Mouse (Mus musculus): ENCODE data around the gene Nrsn2. TPM values are rescaled to one million over a fixed set of nuclear protein-coding genes. Genes with fewer than 3 reads are reported as not detected.

Nrsn2 gene
- not detected for polyA plus RNA-seq (2017; shearing (Covaris generic))

DNA sequence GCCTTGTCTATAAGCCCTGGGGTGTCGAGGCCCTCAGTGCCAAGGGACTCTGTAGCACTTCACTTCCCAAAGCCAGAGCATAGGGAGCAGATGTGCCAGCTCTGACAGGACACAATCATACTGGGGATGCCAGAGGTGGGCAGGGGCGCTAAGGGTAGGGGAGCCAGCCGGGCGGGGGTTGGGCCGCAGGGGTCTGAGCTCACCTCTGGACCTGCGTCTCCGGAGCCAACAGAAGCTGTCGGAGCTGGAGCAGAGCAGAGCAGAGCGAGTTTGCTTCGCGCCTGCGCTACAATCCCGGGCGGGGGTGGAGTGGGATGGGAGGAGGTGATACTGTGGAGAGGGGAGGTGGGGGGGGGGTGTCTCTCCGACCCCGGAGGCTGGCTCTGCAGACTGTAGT, at the start of gene Nrsn2:
Gene Nrsn2, minus strand, starts transcription at position 294 of the 397 bp plus-strand sequence.

DNA sequence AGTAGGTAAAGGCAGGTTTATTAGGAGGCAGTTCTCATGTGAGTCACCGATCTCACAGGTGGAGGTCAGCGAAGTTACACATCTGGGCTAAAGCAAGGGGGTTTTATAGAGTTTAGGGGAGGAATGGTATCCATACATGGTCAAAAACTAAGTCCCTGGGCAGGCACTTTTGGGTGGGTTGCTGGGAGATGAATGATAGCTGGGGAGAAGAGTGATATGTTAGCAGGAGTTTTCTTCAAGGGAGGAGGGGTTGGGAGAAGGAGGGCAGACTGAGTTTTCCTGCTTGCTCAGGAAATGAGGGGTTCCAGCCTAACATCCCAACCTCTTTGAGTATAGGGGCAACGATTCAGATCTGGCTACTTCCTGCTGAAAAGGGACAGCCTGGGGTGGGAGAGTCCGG, 38.8 kb upstream of the Nrsn2 start, which contains the start of gene 6820408C15Rik:
Gene 6820408C15Rik, plus strand, starts transcription at position 301 of the 400 bp plus-strand sequence.

DNA sequence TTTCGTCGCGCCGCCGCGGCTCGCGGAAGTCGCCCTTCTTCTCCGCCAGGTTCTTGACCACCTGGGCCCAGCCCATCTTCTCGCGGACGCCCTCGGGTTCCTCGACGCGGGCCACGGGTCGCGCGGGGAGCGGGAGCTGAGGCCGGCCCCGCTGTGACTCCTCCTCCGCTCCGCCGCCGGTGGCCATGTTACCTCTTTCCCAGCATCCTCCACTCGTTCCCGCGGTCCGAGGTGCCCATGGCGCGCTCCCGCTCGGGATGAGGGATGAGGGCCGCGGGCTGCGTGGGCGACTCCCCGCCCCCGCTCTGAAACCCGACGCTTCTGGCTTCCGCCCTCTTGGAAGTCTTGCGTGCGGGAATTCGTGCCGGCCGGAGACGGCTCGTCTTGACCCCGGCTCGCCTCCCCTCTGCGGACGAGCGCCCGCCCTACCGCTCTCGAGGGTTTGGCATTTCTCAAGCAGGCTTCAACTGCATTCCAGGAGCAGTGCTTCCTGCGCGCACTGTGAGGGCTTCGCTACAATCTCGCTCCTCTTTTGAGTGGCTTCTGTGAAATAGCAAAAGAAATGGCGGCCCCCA, 38.2 kb upstream of the Nrsn2 start, which contains the start of gene Zcchc3:
Gene Zcchc3, minus strand, starts transcription at position 437 of the 575 bp plus-strand sequence.

DNA sequence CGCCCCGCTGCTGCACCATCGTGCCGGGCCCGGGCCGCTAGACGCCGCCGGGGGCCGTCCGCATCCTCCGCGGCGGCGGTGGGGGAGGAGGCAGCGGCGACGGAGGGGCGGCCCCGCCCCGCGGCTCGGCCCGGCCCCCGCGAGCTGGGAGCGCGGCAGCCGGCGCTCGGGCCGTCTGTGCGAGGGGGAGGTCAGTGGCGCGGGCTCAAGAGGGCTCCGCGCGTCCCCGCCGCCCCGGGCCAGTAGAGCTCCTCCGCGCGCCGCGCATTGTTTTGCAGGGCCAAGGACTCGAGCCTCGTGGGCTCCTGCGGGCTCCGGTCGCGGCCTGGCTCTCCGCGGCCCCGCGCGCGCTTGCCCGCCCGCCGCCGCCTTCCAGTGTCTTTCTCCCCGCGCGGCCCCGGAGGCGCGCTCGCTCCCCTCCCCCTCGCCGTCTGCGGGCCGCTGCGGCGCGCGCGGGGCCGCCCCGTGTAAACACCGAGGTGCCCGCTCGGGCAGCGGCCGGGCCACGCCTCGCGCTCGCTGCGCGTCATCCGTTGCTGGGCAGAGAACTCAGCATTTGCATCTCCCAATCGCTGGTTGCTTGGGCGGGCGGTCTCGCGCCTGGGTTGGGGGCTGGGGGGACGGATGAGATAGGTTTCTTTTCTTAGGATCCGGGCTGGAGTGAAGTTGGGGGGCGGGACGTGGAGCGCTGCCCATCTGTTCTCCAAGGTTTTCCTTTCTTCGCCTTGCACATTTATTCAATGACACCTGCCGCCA, 21.4 kb upstream of the Nrsn2 start, which contains the start of gene Sox12:
Gene Sox12, minus strand, starts transcription at position 384 of the 756 bp plus-strand sequence.

DNA sequence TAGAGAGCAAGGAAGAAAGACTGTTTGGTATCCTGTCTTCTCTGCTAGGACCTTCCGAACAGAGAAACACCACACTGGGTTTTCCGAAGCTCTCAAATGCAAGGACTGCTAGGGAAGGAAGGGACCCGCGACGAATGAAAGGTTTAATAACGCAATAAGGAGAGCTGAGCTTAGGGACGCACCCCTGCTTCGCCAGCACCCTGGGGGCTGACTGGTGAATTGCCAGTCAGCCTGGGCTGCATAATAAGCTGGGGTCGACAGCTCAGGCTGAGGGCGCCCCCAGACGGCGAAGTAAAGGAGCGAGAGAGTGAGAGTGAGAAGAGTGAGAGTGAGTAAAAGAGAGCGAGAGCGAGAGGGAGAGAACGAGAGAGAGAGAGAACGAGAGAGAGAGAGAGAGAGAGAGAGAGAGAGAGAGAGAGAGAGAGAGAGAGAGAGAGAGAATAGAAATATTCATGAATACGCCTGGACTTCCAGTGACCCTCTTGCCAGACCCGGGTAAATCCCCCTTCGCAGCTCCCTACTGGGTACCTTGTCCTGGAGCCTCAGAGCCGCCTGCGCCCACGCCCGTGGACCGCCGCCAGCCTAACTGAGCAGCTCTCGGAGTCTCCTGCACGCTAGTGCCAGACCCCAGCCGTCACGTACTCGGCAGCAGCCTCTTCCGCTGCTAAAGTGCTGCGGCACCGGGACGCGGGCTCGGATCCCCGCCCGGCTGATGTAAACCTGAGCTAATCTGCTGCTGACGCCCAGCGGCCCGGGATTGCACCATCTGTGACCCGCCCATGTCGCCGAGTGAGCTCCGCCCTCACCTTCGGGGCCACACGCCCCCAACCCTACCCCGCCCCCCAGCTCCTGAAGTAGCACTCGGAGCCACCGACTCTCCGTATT, 32.9 kb downstream of the Nrsn2 start, which contains the start of gene Trib3:
Gene Trib3, minus strand, starts transcription at position 704 of the 885 bp plus-strand sequence.

DNA sequence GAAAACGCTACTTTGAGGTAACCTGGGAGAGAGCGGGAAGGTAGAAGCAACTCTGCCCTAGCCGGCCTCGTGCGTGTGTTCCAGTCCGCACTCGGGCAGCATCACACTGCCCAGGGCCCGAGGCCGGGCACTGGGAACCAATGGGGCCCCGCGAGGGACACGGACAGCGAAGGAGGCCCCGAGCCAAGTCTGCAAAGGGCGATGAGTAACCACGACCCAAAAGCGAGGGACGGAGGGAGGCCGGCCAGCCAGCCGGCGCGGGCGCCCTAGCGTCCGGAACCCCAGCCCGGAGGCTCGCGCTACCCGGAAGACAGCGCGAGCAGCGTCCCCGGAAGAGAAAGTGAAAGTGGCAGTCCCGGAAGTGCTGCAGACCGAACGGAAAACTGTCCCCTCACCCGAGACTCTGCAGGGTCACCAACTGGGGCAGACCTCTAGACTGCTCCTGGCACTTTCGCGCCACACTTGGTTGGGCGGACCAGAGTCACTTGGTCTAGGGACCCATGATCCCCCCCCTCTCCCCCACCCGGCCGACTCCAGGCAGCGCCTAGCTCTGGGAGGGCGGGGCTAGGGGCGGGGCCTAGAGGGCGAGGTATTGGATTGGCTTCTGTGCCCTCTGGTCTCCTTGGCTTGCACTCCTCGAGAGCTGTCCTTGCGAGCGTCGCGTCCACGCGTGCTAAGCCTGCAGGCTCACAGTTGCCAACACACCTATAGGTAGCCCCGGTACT, 44.2 kb downstream of the Nrsn2 start, which contains the start of gene Rbck1:
Gene Rbck1, minus strand, starts transcription at position 553 of the 725 bp plus-strand sequence.

Other genes with a start within 250 kb of the Nrsn2 start
- not detected for gene Tcf15, start 233.1 kb downstream of the Nrsn2 start, polyA plus RNA-seq (2017; shearing (Covaris generic))
- gene Csnk2a1, start 149.8 kb downstream of the Nrsn2 start, polyA plus RNA-seq (2017; shearing (Covaris generic)): 41.7 TPM
- gene Tbc1d20, start 82.8 kb downstream of the Nrsn2 start, polyA plus RNA-seq (2017; shearing (Covaris generic)): 62.9 TPM
- 247 TPM for gene Rbck1, start 44.0 kb downstream of the Nrsn2 start, polyA plus RNA-seq (2017; shearing (Covaris generic))
- 4.6 TPM for gene Trib3, start 32.6 kb downstream of the Nrsn2 start, polyA plus RNA-seq (2017; shearing (Covaris generic))
- 0.20 TPM for gene Sox12, start 21.4 kb upstream of the Nrsn2 start, polyA plus RNA-seq (2017; shearing (Covaris generic))
- gene Zcchc3, start 38.4 kb upstream of the Nrsn2 start, polyA plus RNA-seq (2017; shearing (Covaris generic)): 0.67 TPM
- gene 6820408C15Rik, start 38.9 kb upstream of the Nrsn2 start, polyA plus RNA-seq (2017; shearing (Covaris generic)): not detected
- not detected for gene Defb23, start 88.0 kb upstream of the Nrsn2 start, polyA plus RNA-seq (2017; shearing (Covaris generic))
- not detected for gene Defb20, start 100.4 kb upstream of the Nrsn2 start, polyA plus RNA-seq (2017; shearing (Covaris generic))
- not detected for gene Defb22, start 113.5 kb upstream of the Nrsn2 start, polyA plus RNA-seq (2017; shearing (Covaris generic))
- not detected for gene Defb26, start 135.1 kb upstream of the Nrsn2 start, polyA plus RNA-seq (2017; shearing (Covaris generic))
- gene Defb28, start 141.6 kb upstream of the Nrsn2 start, polyA plus RNA-seq (2017; shearing (Covaris generic)): not detected
- not detected for gene Defb29, start 163.5 kb upstream of the Nrsn2 start, polyA plus RNA-seq (2017; shearing (Covaris generic))
- not detected for gene Gm17416, start 192.7 kb upstream of the Nrsn2 start, polyA plus RNA-seq (2017; shearing (Covaris generic))
- not detected for gene Defb21, start 196.1 kb upstream of the Nrsn2 start, polyA plus RNA-seq (2017; shearing (Covaris generic))
- gene Defb19, start 203.7 kb upstream of the Nrsn2 start, polyA plus RNA-seq (2017; shearing (Covaris generic)): not detected
- gene Defb45, start 222.8 kb upstream of the Nrsn2 start, polyA plus RNA-seq (2017; shearing (Covaris generic)): not detected
- gene Defb36, start 227.7 kb upstream of the Nrsn2 start, polyA plus RNA-seq (2017; shearing (Covaris generic)): not detected
- not detected for gene Defb25, start 246.4 kb upstream of the Nrsn2 start, polyA plus RNA-seq (2017; shearing (Covaris generic))

Data from effector memory CD4-positive, alpha-beta T cell, adult 5 months (primary cell).